In the genomic region with DNA sequence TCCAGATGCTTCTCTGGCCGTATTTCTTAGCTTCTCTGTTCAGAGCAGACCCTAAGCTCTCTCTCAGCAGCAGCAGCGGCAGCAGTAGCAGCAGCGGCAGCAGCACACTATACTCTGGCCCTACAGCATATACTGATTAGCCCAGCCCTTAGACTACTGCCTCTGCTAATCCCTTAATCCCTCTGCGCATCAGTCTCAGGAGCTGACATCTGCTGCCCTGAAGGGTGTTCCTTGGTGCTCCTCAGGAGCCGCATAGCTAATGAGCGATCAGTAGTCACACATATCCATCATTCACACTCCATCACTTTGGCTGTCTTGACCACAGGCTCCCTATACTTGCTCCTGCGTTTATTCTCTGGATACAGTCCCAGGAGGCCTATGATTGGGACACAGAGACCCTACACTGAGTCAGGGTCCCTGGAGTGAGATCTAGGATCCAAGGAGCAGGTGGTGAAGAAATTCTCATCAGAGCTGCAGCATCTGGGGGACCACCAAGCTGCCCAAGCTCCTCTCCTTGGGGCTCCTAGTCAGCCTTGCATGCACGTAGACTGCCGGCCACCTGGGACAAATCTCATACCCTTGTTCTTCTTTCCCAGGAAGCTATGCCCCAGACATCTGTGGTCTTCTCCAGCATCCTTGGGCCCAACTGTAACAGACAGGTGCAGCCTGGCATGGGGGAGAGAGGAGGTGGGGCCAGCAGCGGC, we compare ENCODE assay signal across 20 mouse cellular contexts. TPM values are rescaled to one million over a fixed set of nuclear protein-coding genes. Genes with fewer than 3 reads are reported as not detected.
DNase-seq lines count a peak whose midpoint lies in the region; ATAC-seq and TF ChIP-seq lines count a peak whose summit lies in the region.
"Had no signal": no experiment of that assay in that cellular context is flagged by ENCODE, and none has a peak within 500 bp of the region (broad histone marks: within the 10 kb centered on the region; RNA-seq: fewer than 3 reads in every experiment).

No protein-coding gene starts in this region.

- WGBS in midbrain, embryonic 10.5 days = 49% methylated on average over 10 of the region's 10 CpGs
- 44% methylated on average over 10 of the region's 10 CpGs for WGBS in midbrain, postnatal 0 days
- 40% methylated on average over 10 of the region's 10 CpGs for WGBS in midbrain, embryonic 13.5 days

- no peaks in the 10 kb centered on the region for H3K36me3 ChIP-seq in midbrain, embryonic 10.5 days
- H3K36me3 ChIP-seq in midbrain, postnatal 0 days (ENCODE audit: insufficient read depth, low read length) = peaks cover 4% of the 10 kb centered on the region; the same call in 1 of the 2 replicates
- H3K36me3 ChIP-seq in midbrain, embryonic 13.5 days = no peaks in the 10 kb centered on the region
- H3K36me3 ChIP-seq: forebrain, embryonic 10.5 days; G1E; hindbrain, embryonic 15.5 days had no signal

- H3K9me3 ChIP-seq in midbrain, embryonic 10.5 days (replicated peaks) = no peaks in the 10 kb centered on the region
- H3K9me3 ChIP-seq in midbrain, postnatal 0 days (ENCODE audit: low read length) = no peaks in the 10 kb centered on the region
- no peaks in the 10 kb centered on the region for H3K9me3 ChIP-seq in midbrain, embryonic 13.5 days
- H3K9me3 ChIP-seq: forebrain, embryonic 10.5 days; G1E; hindbrain, embryonic 15.5 days; megakaryocyte, embryonic 14.5 days had no signal

- H3K4me2 ChIP-seq in midbrain, postnatal 0 days (ENCODE audit: low read depth, low read length, poor library complexity, severe bottlenecking) = no peak overlapping the region
- H3K4me2 ChIP-seq in midbrain, embryonic 13.5 days (replicated peaks) = no peak overlapping the region
- H3K4me2 ChIP-seq: hindbrain, embryonic 15.5 days had no signal

- peaks cover 23% of the 10 kb centered on the region for H3K4me1 ChIP-seq in midbrain, embryonic 10.5 days
- no peaks in the 10 kb centered on the region; the same call in 1 of the 2 replicates for H3K4me1 ChIP-seq in midbrain, postnatal 0 days (ENCODE audit: insufficient read depth, low read length)
- H3K4me1 ChIP-seq in midbrain, embryonic 13.5 days (replicated peaks) = peaks cover 13% of the 10 kb centered on the region

- H3K27me3 ChIP-seq in midbrain, embryonic 10.5 days (ENCODE audit: low read depth, poor library complexity, severe bottlenecking) = 0 out of 2 replicates have a peak, but pooled peaks cover 4% of the 10 kb centered on the region
- H3K27me3 ChIP-seq in midbrain, postnatal 0 days (ENCODE audit: insufficient read depth, low read length) = no peaks in the 10 kb centered on the region
- no peaks in the 10 kb centered on the region for H3K27me3 ChIP-seq in midbrain, embryonic 13.5 days
- H3K27me3 ChIP-seq: hindbrain, embryonic 15.5 days had no signal

- H3K9ac ChIP-seq in midbrain, postnatal 0 days (replicated peaks; ENCODE audit: low read length, poor library complexity, severe bottlenecking) = no peak overlapping the region
- 0 out of 2 replicates have a peak overlapping the region, but pooled peaks have one; percentile 0 for H3K9ac ChIP-seq in midbrain, embryonic 13.5 days (replicated peaks)
- H3K9ac ChIP-seq: hindbrain, embryonic 15.5 days had no signal

- no peak overlapping the region for H3K4me3 ChIP-seq in midbrain, embryonic 10.5 days
- H3K4me3 ChIP-seq in midbrain, postnatal 0 days (ENCODE audit: low read depth, low read length) = no peak overlapping the region
- H3K4me3 ChIP-seq in midbrain, embryonic 13.5 days (replicated peaks) = no peak overlapping the region
- H3K4me3 ChIP-seq: forebrain, embryonic 10.5 days; hindbrain, embryonic 15.5 days; megakaryocyte, embryonic 14.5 days; myocyte had no signal

- peak; percentile 2 for DNase-seq in frontal cortex, postnatal 25 days (ENCODE audit: low spot score in 2 of 2)
- DNase-seq in midbrain, embryonic 10.5 days (ENCODE audit: low spot score) = no peak
- no peak for DNase-seq in midbrain, postnatal 0 days (ENCODE audit: low spot score)
- DNase-seq in retina, postnatal 1 day = peak; percentile 76
- DNase-seq in frontal cortex, postnatal 10 days (ENCODE audit: low spot score in 2 of 2) = no peak
- no peak for DNase-seq in layer of hippocampus, adult 11-12 months (ENCODE audit: low spot score)
- DNase-seq: adrenal gland, postnatal 14 days; cerebellum, postnatal 14 days; gastrocnemius, postnatal 36 days; kidney, adult 18-20 months; lung, postnatal 10 days; thymus, postnatal 36 days had no signal

- no peak for TF ChIP-seq CTCF in midbrain, postnatal 0 days (IDR thresholded peaks at IDR 0.05)

- H3K27ac ChIP-seq in midbrain, embryonic 10.5 days (replicated peaks) = peak overlapping the region; percentile 34
- H3K27ac ChIP-seq in midbrain, postnatal 0 days (ENCODE audit: low read depth, low read length) = no peak overlapping the region
- peak overlapping the region; percentile 44 for H3K27ac ChIP-seq in midbrain, embryonic 13.5 days
- H3K27ac ChIP-seq: forebrain, embryonic 10.5 days; hindbrain, embryonic 15.5 days; kidney, postnatal 0 days had no signal

- ATAC-seq in frontal cortex, adult (ENCODE audit: low TSS enrichment) = no peak
- ATAC-seq in midbrain, postnatal 0 days (ENCODE audit: low FRiP score) = no peak
- ATAC-seq in midbrain, embryonic 13.5 days = peak; percentile 73

RNA-seq across cellular contexts. Expression of gene Csgalnact2, which starts 59.0 kb away (rescaled TPM):
- 6.3 and 6.5 TPM in 2 replicates for polyA plus RNA-seq in midbrain, embryonic 10.5 days (2016; fragmentation: Nextera tagmentation; extraction: Ambion mirVana)
- total RNA-seq in midbrain, postnatal 0 days (2014; rRNA removed) = 13.0 and 15.8 TPM in 2 replicates
- polyA plus RNA-seq in midbrain, postnatal 0 days (2015; fragmentation: Nextera tagmentation; extraction: Ambion mirVana) = 10.8 and 11.0 TPM in 2 replicates
- polyA plus RNA-seq in midbrain, embryonic 13.5 days (2015; fragmentation: Nextera tagmentation; extraction: Ambion mirVana) = 6.9 and 8.4 TPM in 2 replicates

Comparison
In these comparisons a context has a peak if more than half of its experiments do, and no peak if none do; other contexts are left out.
1. DNase-seq: peak in frontal cortex, postnatal 25 days (2 of 2) and retina, postnatal 1 day (single experiment); none in midbrain, embryonic 10.5 days (single experiment), midbrain, postnatal 0 days (single experiment), frontal cortex, postnatal 10 days (0 of 2) and layer of hippocampus, adult 11-12 months (single experiment).